Comparison of ENCODE assay signal across 8 mouse cellular contexts in the genomic region with DNA sequence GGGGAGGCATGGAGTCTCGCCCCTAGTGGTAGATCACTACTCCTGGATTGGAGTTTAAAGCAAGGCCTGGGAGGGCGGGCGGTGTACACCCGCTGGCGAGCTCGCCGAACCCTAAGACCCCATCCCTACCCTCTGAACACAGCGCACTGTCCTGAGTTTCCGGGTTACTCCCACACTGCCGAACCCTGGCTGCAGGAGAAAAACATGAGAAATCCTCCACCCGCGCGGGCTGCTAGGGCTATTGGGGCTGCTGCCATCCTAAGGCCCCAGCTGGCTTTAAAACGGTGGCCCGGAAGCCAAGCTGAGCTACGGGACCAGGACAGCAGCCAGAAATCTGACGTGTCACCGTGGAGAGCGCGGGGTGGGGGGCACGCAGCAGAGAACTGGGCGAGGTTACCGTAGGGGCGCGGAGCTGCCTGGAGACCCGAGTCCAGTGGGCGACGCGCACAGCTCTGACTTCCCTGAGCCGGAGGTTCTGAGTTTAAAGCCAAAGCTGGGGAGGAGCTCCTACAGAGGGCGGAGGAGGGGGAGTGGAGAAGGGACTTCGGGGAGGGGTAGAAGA. TPM values are rescaled to one million over a fixed set of nuclear protein-coding genes. Genes with fewer than 3 reads are reported as not detected.
A peak's percentile ranks its signal among the peaks of the same experiment; 100 is the strongest.
DNase-seq lines count a peak whose midpoint lies in the region; ATAC-seq lines count a peak whose summit lies in the region.

Thnsl2 (minus strand) TSS at position 546 of the 562 bp plus-strand sequence.

- 0% methylated on average over 32 of the region's 32 CpGs for whole genome bisulfite sequencing in intestine, embryonic 14.5 days

- ATAC-seq in intestine, embryonic 14.5 days (replicated peaks; ENCODE audit: low FRiP score, low TSS enrichment, low read depth) = peak; percentile 86
- ATAC-seq in megakaryocyte, adult 5-6 weeks (ENCODE audit: poor library complexity, severe bottlenecking) = peak; percentile 84

- H3K4me1 ChIP-seq in intestine, embryonic 14.5 days (replicated peaks; ENCODE audit: control insufficient read depth, insufficient read depth, low read length) = peaks cover 7% of the 10 kb centered on the region

- H3K36me3 ChIP-seq in intestine, embryonic 14.5 days (ENCODE audit: control insufficient read depth, insufficient read depth, low read length) = no peaks in the 10 kb centered on the region

- peak within 1 kb of the TSS; percentile 87 for H3K27ac ChIP-seq in intestine, embryonic 14.5 days (ENCODE audit: low read depth)

- DNase-seq in adrenal gland, postnatal 14 days = peak; percentile 85
- DNase-seq in embryo, embryonic 11.5 days (ENCODE audit: low read depth, low spot score) = peak; percentile 41
- peak; percentile 58 to 75 for DNase-seq in gastrocnemius, postnatal 4 days (ENCODE audit: low spot score in 2 of 2)
- peak; percentile 92 for DNase-seq in intestine, embryonic 14.5 days (ENCODE audit: low spot score)
- DNase-seq in left cerebral cortex, postnatal 10 days (ENCODE audit: extremely low spot score in 1 of 2, low spot score in 2 of 2) = peak; percentile 46 to 79
- peak; percentile 47 to 68 for DNase-seq in right cerebral cortex, adult 2 months (ENCODE audit: low spot score in 2 of 2)
- peak; percentile 84 for DNase-seq in yolk sac, embryonic 10.5 days (ENCODE audit: low spot score)

- H3K9ac ChIP-seq in intestine, embryonic 14.5 days (ENCODE audit: low read length) = peak within 1 kb of the TSS; percentile 69

- no peaks in the 10 kb centered on the region for H3K9me3 ChIP-seq in intestine, embryonic 14.5 days (ENCODE audit: control insufficient read depth, low read length)

- intact Hi-C loops in left cerebral cortex, postnatal 10 days (cut with DNase I) = loop anchor here (10.0 kb wide), 1 partner anchor 661 kb away; no protein-coding TSS in a partner anchor

- peak within 1 kb of the TSS; percentile 63 for H3K4me3 ChIP-seq in intestine, embryonic 14.5 days (ENCODE audit: low read depth, low read length)

- no peaks in the 10 kb centered on the region for H3K27me3 ChIP-seq in intestine, embryonic 14.5 days (replicated peaks; ENCODE audit: control insufficient read depth, insufficient read depth, low read length)

- H3K4me2 ChIP-seq in intestine, embryonic 14.5 days (ENCODE audit: low read length) = peak within 1 kb of the TSS; percentile 84

RNA-seq across cellular contexts. Expression of gene Thnsl2, which starts in this region (rescaled TPM):
- total RNA-seq in adrenal gland, postnatal 14 days (2021) = 13.7 and 14.0 TPM in 2 replicates
- 1 to 10 TPM; 7.1 to 7.9 TPM for total RNA-seq in gastrocnemius, postnatal 4 days (2021)
- 21.5 and 23.0 TPM in 2 replicates for polyA plus RNA-seq in intestine, embryonic 14.5 days (2014; fragmentation: Nextera tagmentation; extraction: Ambion mirVana)
- total RNA-seq in left cerebral cortex, postnatal 10 days (2021) = 1 to 10 TPM; 3.0 to 3.9 TPM
- 0.68 TPM in 1 of 2 replicates, not detected in the other for total RNA-seq in megakaryocyte, adult 5-6 weeks (2015)
- total RNA-seq in megakaryocyte, adult 5-6 weeks (2017) = 0.08 TPM in 1 of 2 replicates, not detected in the other

Comparison
In these comparisons a context has a peak if more than half of its experiments do, and no peak if none do; other contexts are left out.
1. Peak in every context shown above with its lines: DNase-seq, ATAC-seq, H3K4me3 ChIP-seq and H3K27ac ChIP-seq.
2. Peak in ATAC-seq in megakaryocyte, adult 5-6 weeks; RNA of the gene not detected or under 1 TPM.
3. DNase-seq: peak in every context shown above with its lines; median percentile 92 in intestine, embryonic 14.5 days; 85 in adrenal gland, postnatal 14 days; 84 in yolk sac, embryonic 10.5 days; 66 in gastrocnemius, postnatal 4 days; 62 in left cerebral cortex, postnatal 10 days; 58 in right cerebral cortex, adult 2 months; 41 in embryo, embryonic 11.5 days.